Mouse (Mus musculus): Measurements from ENCODE around the gene Poln.

GRCm38 (mm10) chr5:34177091-34177490 is 7.8 kb upstream of the Poln start:
- no peak for TF ChIP-seq POLR2A (IDR thresholded peaks at IDR 0.05; ENCODE audit: low read depth, low read length)
- no peak for TF ChIP-seq CTCF (conservative IDR thresholded peaks at IDR 0.05; ENCODE audit: insufficient read depth, insufficient read length, low read depth, low read length)
